Mouse (Mus musculus): ENCODE results near the gene Metap1d. TPM values are rescaled to one million over a fixed set of nuclear protein-coding genes. Genes with fewer than 3 reads are reported as not detected.

The Metap1d gene
- polyA plus RNA-seq, 1 experiment = 69.1 TPM

- DNase-seq (ENCODE audit: low spot score) = no peak
Measured at GRCm38 (mm10) chr2:71526595-71527322, 73.7 kb downstream of the Metap1d start.

- DNase-seq (ENCODE audit: low spot score) = no peak
Measured at GRCm38 (mm10) chr2:71527323-71528013, 74.4 kb downstream of the Metap1d start.

GRCm38 (mm10) chr2:71528014-71528713 is 75.1 kb downstream of the Metap1d start, which contains the start of gene Dlx1:
Gene Dlx1 (plus strand): TSS chr2:71528113.
- DNase-seq (ENCODE audit: low spot score) = no peak

GRCm38 (mm10) chr2:71528714-71529510 is 75.8 kb downstream of the Metap1d start:
- no peak for DNase-seq (ENCODE audit: low spot score)

GRCm38 (mm10) chr2:71529511-71530351 is 76.7 kb downstream of the Metap1d start:
- DNase-seq (ENCODE audit: low spot score) = no peak

- no peak for DNase-seq (ENCODE audit: low spot score)
Measured at GRCm38 (mm10) chr2:71530391-71531123, 77.5 kb downstream of the Metap1d start.

- no peak for DNase-seq (ENCODE audit: low spot score)
Measured at GRCm38 (mm10) chr2:71531124-71531590, 78.1 kb downstream of the Metap1d start.

GRCm38 (mm10) chr2:71531990-71532970 is 79.2 kb downstream of the Metap1d start:
- DNase-seq (ENCODE audit: low spot score) = no peak

GRCm38 (mm10) chr2:71533094-71533493 is 80.0 kb downstream of the Metap1d start:
- no peak for DNase-seq (ENCODE audit: low spot score)

GRCm38 (mm10) chr2:71534242-71535052 is 81.4 kb downstream of the Metap1d start:
- DNase-seq (ENCODE audit: low spot score) = no peak

- no peak for DNase-seq (ENCODE audit: low spot score)
Measured at GRCm38 (mm10) chr2:71540611-71541417, 87.7 kb downstream of the Metap1d start.

GRCm38 (mm10) chr2:71541418-71542226 is 88.5 kb downstream of the Metap1d start:
- DNase-seq (ENCODE audit: low spot score) = no peak

- DNase-seq (ENCODE audit: low spot score) = no peak
Measured at GRCm38 (mm10) chr2:71542227-71542815, 89.2 kb downstream of the Metap1d start.

GRCm38 (mm10) chr2:71542816-71543301 is 89.8 kb downstream of the Metap1d start:
- peak; percentile 48 for DNase-seq (ENCODE audit: low spot score)

- DNase-seq (ENCODE audit: low spot score) = no peak
Measured at GRCm38 (mm10) chr2:71543531-71543930, 90.5 kb downstream of the Metap1d start.

- DNase-seq (ENCODE audit: low spot score) = no peak
Measured at GRCm38 (mm10) chr2:71543948-71544347, 90.9 kb downstream of the Metap1d start.
